Mouse (Mus musculus) brown adipose tissue, adult 24 weeks (tissue): ENCODE data around the gene Ddx59. TPM values are rescaled to one million over a fixed set of nuclear protein-coding genes. Genes with fewer than 3 reads are reported as not detected.
A peak's percentile ranks its signal among the peaks of the same experiment; 100 is the strongest.

Experiments used
- H3K27ac ChIP-seq: fragments of 200-500 bp; replicated peaks from 2 replicates; pipeline ENCODE4 v1.5.1; 2012; ENCODE audit warnings: low read depth, mild to moderate bottlenecking, low read length
- H3K4me1 ChIP-seq: fragments of 200-500 bp; 2 replicates; pipeline ENCODE4 v1.6.1; 2012; ENCODE audit warnings: low read length, mixed read lengths; ENCODE audit not compliant: control insufficient read depth, insufficient read depth, insufficient read length
- H3K4me3 ChIP-seq: fragments of 200-500 bp; 2 replicates; pipeline ENCODE4 v1.5.1; 2012; ENCODE audit warnings: low read depth, mild to moderate bottlenecking, low read length, moderate library complexity; ENCODE audit not compliant: insufficient read depth
- polyA plus RNA-seq: library from polyadenylated mRNA; stranded (reverse); fragments of >200 nt; gene quantifications from 2 replicates; pipeline ENCODE4 v1.2.4, GENCODE M21; 2012; ENCODE audit not compliant: missing spikeins, insufficient read depth, insufficient read length

Gene Ddx59
- polyA plus RNA-seq, result 16.5 and 17.6 TPM in 2 replicates

DNA sequence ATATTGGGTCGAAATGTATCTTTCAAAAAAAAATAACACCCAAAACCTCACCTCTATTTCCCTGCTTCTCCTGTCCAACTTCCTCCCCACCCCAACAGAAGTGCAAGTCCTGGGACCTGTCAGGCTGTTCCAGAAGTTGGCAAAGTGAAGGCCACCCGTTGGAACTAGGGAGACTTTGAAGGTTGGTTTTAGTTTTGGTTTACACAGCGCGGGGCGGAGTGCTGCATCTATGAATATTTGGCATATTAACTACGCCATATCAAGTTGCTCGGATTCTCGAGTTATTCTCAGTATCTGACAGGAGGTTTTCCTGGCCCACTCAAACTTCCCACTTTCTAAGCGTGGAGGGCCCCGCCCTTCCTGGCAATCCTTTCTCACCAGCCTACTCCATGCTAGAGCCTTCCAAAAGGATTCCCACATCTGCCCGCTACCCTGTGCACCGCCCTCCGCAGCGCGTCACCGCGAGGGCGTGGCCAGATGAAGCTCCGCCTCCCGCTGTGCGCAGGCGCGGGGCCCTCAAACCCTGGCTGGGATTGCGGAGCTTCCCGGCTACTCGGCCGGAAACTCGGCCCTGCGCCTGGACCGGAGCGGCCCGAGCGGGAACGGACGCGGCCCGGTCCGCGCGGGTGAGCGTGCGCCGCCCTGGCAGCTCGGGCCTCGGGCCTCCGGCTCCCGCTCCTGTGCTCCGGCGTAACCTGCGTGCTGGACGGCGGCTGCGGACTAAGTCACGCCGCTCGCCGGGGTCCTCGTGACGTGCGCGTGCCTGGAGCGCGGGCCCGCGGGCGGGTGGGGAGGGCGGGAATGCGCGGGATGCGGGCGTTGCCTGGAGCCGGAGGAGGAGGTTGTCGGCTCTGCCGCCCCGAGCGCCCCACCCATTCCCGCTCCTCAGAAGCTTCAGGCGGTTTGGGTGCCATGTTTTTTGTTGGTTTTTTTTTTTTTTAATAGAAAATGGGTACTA is at the start of gene Ddx59:
TSS of gene Ddx59 (plus strand) at position 474 of the 958 bp plus-strand sequence.
- Histone ChIP-seq H3K4me1 (no peaks in the 10 kb centered on the region), H3K27ac (peak within 1 kb of the TSS; percentile 91), H3K4me3 (peak within 1 kb of the TSS; percentile 83)

DNA sequence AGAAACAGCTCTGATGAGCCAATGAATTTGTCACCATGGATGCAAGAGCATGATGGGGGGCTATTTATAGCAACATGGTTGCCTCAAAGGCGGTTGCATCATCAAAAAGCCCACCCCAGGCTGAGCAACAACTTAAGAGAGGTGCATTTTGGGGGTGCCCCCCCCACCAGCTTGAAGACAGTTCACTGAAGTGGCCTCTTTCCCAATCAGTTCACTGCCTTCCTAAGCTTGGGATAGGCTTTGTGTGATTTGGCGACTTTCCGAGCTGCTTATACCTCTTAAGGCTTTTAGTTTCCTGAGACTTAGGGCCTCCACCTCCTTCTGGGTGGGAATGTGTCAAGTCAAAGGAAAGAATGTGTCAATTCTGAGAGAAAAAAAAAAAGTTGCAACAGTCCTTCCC is 49.1 kb upstream of the Ddx59 start:
- no peak overlapping the region for H3K27ac ChIP-seq
- no peak overlapping the region for H3K4me3 ChIP-seq
- H3K4me1 ChIP-seq, result peaks cover 4% of the 10 kb centered on the region; the same call in 1 of the 2 replicates

- Histone ChIP-seq H3K4me1 (peaks cover 3% of the 10 kb centered on the region; the same call in 1 of the 2 replicates), H3K27ac (peak overlapping the region; percentile 52; the same call in 1 of the 2 replicates)
Observed at GRCm38 (mm10) chr1:136379261-136379660, 35.8 kb upstream of the Ddx59 start.

GRCm38 (mm10) chr1:136380161-136380560 is 34.9 kb upstream of the Ddx59 start:
- Histone ChIP-seq H3K4me3 (no peak overlapping the region), H3K27ac (peak overlapping the region; percentile 96), H3K4me1 (peaks cover 3% of the 10 kb centered on the region; the same call in 1 of the 2 replicates)

More at GRCm38 (mm10) chr1:136379261-136379660, 35.8 kb upstream of the Ddx59 start:
- no peak overlapping the region for H3K4me3 ChIP-seq

DNA sequence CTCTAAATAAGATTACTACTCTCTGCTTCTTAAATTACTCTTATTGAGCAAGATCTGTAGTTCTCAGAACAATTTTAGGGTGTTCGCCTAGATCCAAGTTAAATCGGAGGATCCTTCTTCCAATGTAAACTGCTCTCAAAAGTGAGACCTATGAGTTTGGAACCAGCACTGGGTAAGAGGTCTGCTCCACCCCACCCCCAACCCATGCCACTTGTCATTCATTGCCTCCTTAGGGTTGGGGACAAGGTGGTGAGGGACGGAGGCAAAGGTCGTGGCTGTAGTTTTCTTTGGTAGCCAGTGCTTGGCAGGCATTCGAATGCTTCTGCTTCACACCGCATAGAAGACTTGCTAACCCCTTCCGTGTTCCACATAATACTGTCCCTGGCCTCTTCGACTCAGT is 34.5 kb upstream of the Ddx59 start:
- peak overlapping the region; percentile 96 for H3K27ac ChIP-seq
- no peak overlapping the region for H3K4me3 ChIP-seq
- H3K4me1 ChIP-seq, result peaks cover 3% of the 10 kb centered on the region; the same call in 1 of the 2 replicates

DNA sequence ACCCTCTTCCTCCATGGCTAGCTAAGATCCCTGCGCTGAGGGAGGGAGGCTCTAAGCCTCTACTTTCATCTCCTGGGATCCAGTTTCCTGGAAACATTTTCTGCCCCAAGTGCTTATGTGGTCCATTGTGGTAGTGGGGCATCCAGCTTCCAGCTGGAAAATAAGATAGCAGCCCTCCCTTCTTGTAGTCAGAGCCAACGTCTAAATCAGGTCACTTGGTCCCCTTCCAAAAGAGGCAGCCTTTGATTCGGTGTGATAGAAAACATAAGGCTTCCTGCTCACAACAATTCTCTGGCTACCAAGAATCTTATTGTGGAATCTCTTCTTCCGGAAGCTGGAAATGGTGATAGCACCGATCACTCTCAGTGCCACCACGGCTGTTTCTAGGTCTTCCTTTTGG is 33.9 kb upstream of the Ddx59 start:
- H3K4me1 ChIP-seq, result peaks cover 3% of the 10 kb centered on the region; the same call in 1 of the 2 replicates

GRCm38 (mm10) chr1:136381583-136381982 is 33.5 kb upstream of the Ddx59 start:
- Histone ChIP-seq H3K4me3 (peak overlapping the region; percentile 19; the same call in 1 of the 2 replicates), H3K27ac (peak overlapping the region; percentile 96)

More for the DNA sequence above, 33.9 kb upstream of the Ddx59 start:
- Histone ChIP-seq H3K4me3 (peak overlapping the region; percentile 19; the same call in 1 of the 2 replicates), H3K27ac (peak overlapping the region; percentile 96)

DNA sequence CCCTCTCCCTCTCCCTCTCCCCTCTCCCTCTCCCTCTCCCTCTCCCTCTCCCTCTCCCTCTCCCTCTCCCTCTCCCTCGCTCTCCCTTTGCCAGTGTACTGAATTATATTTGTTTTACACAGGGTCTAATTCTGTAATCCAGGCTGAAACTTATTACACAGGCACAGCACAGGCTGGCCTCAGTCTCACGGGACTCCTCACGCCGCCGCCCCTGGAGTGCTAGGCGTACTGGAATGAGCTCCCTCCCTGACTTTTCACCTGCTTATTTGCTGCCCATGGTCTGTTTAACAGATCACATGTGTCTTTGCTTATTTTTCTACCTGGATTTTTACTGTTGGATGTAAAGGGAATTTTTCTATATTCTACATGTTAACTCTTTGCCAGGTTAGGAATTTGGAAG is 28.2 kb upstream of the Ddx59 start:
- H3K4me1 ChIP-seq, result peaks cover 2% of the 10 kb centered on the region
- 0 out of 2 replicates have a peak overlapping the region, but pooled peaks have one; percentile 26 for H3K27ac ChIP-seq
- H3K4me3 ChIP-seq, result no peak overlapping the region

More at GRCm38 (mm10) chr1:136381583-136381982, 33.5 kb upstream of the Ddx59 start:
- H3K4me1 ChIP-seq, result peaks cover 3% of the 10 kb centered on the region; the same call in 1 of the 2 replicates

DNA sequence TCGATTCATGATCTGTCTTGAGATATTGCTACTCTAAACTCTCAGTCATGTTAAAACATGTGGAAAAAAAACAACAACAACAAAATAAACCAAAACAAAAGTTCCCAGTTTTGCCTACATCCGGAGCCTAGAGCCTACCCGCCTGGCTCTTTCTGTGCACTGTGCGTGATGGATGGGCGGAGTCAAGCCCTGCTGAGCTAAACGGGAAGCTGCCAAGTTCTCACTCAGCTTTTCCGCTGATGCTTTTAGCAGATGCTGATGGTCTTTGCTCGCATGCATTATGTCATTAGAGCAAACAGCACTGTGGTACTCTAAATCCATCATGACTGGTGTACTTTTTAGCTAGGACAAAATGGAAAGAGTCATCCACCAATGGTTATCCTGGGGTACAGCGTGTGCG is 20.6 kb upstream of the Ddx59 start:
- H3K4me1 ChIP-seq, result peaks cover 12% of the 10 kb centered on the region
- no peak overlapping the region for H3K4me3 ChIP-seq
- no peak overlapping the region for H3K27ac ChIP-seq

DNA sequence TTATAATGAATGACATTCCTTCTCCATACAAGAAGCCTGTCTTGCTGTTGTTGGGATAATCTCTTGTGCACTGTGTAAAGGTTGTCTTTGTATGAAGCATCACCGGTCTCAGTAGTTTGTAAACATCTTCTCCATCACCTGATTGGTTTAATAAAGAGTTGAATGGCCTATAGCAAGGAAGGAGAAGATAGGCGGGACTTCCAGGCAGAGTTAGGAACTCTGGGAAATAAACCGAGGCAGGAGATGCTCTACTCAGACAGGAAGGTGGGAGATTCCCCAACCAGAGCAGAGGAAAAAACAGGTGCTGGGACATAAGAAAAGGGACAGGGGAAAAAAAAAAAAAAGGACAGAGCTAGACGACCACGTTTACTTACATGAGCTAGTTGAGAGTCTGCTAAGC is 20.0 kb upstream of the Ddx59 start:
- Histone ChIP-seq H3K27ac (no peak overlapping the region), H3K4me3 (no peak overlapping the region), H3K4me1 (peaks cover 12% of the 10 kb centered on the region)

DNA sequence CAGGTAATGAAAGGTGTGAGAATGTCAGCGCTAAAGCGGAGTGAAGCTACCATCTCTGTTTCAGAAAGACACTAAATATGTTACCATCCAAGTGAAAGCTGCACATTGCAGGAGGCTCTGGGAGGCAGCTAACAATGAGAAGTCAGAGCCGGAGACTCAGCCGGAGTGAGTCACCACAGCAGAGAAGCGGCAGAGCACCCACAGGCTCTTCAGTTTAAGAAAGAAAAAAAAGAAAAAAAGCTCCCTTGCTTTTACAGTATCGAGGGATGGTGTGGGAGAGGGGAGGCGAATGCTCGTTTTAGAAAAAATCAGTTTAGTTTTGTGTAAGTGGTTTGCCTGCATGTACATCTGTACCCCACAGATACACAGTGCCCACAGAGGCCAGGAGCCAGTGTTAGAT is 13.8 kb upstream of the Ddx59 start:
- Histone ChIP-seq H3K4me3 (no peak overlapping the region), H3K4me1 (peaks cover 4% of the 10 kb centered on the region), H3K27ac (no peak overlapping the region)

DNA sequence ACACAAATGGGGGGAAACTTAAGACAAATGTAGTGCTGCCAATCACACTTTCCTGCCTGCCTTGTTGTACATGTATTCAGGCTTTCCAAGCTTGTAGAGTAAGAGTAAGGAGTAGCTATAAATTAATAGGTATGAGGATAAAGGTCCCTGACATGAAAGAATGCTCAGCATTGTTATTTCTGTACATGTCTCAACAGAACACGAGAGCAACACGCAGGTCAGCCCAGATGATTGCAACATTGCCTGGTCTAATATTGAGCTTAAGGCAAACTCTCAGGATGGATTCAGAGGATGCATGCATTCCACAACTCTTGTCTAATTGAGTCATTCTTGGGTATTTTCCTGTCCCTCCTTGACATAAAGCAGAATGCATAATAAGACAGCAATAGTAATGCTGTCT is 5.4 kb upstream of the Ddx59 start:
- Histone ChIP-seq H3K4me1 (no peaks in the 10 kb centered on the region), H3K27ac (no peak overlapping the region), H3K4me3 (no peak overlapping the region)

DNA sequence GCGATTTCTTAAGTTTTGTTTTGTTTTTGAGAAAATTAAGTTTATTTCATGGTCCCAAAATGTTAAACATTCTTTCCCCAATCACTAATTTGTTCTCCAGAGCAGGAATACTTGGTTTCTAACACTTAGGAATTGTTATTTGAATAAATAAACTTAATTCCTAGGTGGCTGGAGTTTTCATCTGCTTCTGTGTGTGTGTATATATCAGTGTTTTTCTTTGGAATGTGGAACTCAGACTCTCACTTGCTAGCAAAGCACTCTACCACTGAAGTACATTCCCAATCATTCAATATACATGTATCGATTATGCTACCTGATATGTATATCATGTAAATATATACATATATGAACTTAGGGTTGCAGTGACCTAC is 670 bp downstream of the Ddx59 start:
- Histone ChIP-seq H3K4me3 (peak overlapping the region; percentile 83), H3K4me1 (no peaks in the 10 kb centered on the region), H3K27ac (no peak overlapping the region)

- no peaks in the 10 kb centered on the region for H3K4me1 ChIP-seq
Observed at GRCm38 (mm10) chr1:136418393-136418792, 3.3 kb downstream of the Ddx59 start.

DNA sequence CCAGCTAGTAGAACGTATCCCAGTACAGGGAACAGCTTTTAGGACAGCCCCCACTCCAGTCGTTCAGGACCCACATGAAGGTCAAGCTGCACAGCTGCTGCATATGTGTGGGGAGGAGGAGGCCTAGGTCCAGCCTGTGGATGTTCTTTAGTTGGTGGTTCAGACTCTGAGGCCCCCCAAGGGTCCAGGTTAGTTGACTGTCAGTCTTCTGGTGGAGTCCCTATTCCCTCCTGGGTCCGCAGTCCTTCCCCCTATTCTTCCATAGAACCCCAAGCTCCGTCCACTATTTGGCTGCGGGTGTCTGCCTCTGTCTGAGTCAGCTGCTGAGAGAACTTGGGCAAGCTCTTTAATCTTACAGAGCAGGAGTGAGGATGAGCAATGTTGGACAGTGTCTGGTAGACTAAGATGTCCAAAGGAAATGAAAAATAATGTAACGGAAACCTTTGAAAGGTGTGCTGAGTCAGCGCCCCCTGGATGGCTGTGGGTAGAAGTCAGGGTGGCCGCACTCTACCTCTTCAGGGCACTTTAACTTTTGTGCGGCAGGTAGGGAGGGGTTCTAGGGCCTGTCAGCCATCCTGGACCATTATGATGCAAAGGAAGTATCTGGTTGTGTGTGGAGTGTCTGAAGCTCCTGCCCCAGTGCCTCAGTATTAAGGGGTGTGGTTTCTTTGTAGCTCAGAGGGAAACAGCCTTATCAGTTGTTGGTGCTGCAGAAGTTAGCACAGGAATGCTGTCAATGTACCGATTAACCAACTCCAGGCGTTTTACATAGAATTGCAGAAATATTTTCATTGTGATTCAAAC is 12.3 kb downstream of the Ddx59 start:
- no peak overlapping the region for H3K4me3 ChIP-seq
- no peaks in the 10 kb centered on the region for H3K4me1 ChIP-seq
- H3K27ac ChIP-seq, result no peak overlapping the region

More at GRCm38 (mm10) chr1:136418393-136418792, 3.3 kb downstream of the Ddx59 start:
- Histone ChIP-seq H3K27ac (no peak overlapping the region), H3K4me3 (no peak overlapping the region)
